Mouse (Mus musculus) CH12.LX (cell line): ENCODE measurements at regions not wholly inside any gene's neighbourhood (a gene's known extent, or its start where the extent isn't known, plus 50 kb on each side); places are given as distances from the start of the nearest gene placed in this dataset.

Source experiments
- DNase-seq: peaks from one replicate; pipeline ENCODE4 v3.0.0-alpha.2; 2013; ENCODE audit errors: extremely low read depth
- H3K27ac ChIP-seq: 2 replicates; pipeline ENCODE4 v1.5.1; 2012; ENCODE audit warnings: low read depth, mild to moderate bottlenecking, control low read depth, moderate library complexity; ENCODE audit not compliant: insufficient read depth
- H3K27me3 ChIP-seq: replicated peaks from 2 replicates; pipeline ENCODE3; 2012; ENCODE audit warnings: inconsistent platforms
- H3K36me3 ChIP-seq, 2 experiments: replicated peaks in 1 of 2; 2 replicates each; pipeline versions ENCODE3 to v1.6.1; 2012; ENCODE audit warnings: inconsistent platforms in 1 of 2, low read length in 1 of 2, mild to moderate bottlenecking in 1 of 2, mixed read lengths in 1 of 2, moderate library complexity in 1 of 2; ENCODE audit not compliant: control insufficient read depth in 1 of 2, insufficient read depth in 1 of 2
- H3K4me1 ChIP-seq, 2 experiments: 2 replicates each; pipeline ENCODE4 v1.6.1; 2012; ENCODE audit warnings: inconsistent platforms in 1 of 2, moderate library complexity in 1 of 2; ENCODE audit not compliant: insufficient read depth in 2 of 2, control insufficient read depth in 1 of 2
- H3K4me2 ChIP-seq: 2 replicates; pipeline ENCODE4 v1.6.1; 2012; ENCODE audit warnings: low read depth, mild to moderate bottlenecking, control low read depth; ENCODE audit not compliant: poor library complexity, insufficient read depth, severe bottlenecking
- H3K4me3 ChIP-seq, 3 experiments: fragments of 150-350 bp in 1 of 3; sonication (generic) in 1 of 3; replicated peaks in 1 of 3; 2 replicates each; pipeline versions ENCODE3 to v1.5.1; 2011 to 2012; ENCODE audit warnings: low read depth in 2 of 3, low read length in 2 of 3, mild to moderate bottlenecking in 2 of 3, moderate library complexity in 2 of 3, control low read depth in 1 of 3, improper control_type of control experiment in 1 of 3, inconsistent platforms in 1 of 3, mixed read lengths in 1 of 3; ENCODE audit not compliant: poor library complexity in 1 of 3
- H3K79me2 ChIP-seq: replicated peaks from 2 replicates; pipeline ENCODE4 v1.6.1; 2012; ENCODE audit warnings: mild to moderate bottlenecking, moderate library complexity; ENCODE audit not compliant: control insufficient read depth, poor library complexity, insufficient read depth, severe bottlenecking; ENCODE audit errors: extremely low read depth
- H3K9ac ChIP-seq: 2 replicates; pipeline ENCODE4 v1.6.1; 2012; ENCODE audit warnings: low read depth, mild to moderate bottlenecking, control low read depth, moderate library complexity; ENCODE audit not compliant: insufficient read depth
- H3K9me3 ChIP-seq: replicated peaks from 2 replicates; pipeline ENCODE3; 2012; ENCODE audit warnings: low read length, inconsistent platforms, mixed read lengths
- CTCF ChIP-seq, 2 experiments: IDR thresholded peaks in 1 of 2; conservative IDR thresholded peaks in 1 of 2; 2 replicates each; pipeline ENCODE4 v1.5.1; 2011 to 2012; ENCODE audit warnings: low read depth in 2 of 2, low read length in 2 of 2, improper control_type of control experiment in 1 of 2, inconsistent platforms in 1 of 2, mild to moderate bottlenecking in 1 of 2, moderate library complexity in 1 of 2
- E2F4 ChIP-seq: IDR thresholded peaks from 2 replicates; pipeline ENCODE4 v1.6.1; 2011; ENCODE audit warnings: low read depth, low read length, improper control_type of control experiment; ENCODE audit not compliant: insufficient replicate concordance
- ELF1 ChIP-seq: IDR thresholded peaks from 2 replicates; pipeline ENCODE4 v1.6.1; 2014; ENCODE audit warnings: low read depth, mild to moderate bottlenecking, inconsistent platforms, low read length, improper control_type of control experiment
- ETS1 ChIP-seq: conservative IDR thresholded peaks from 2 replicates; pipeline ENCODE4 v1.6.1; 2012; ENCODE audit warnings: low read depth, mild to moderate bottlenecking, inconsistent platforms, low read length, improper control_type of control experiment, moderate library complexity
- GABPA ChIP-seq: IDR thresholded peaks from 2 replicates; pipeline ENCODE4 v1.6.1; 2012; ENCODE audit warnings: low read depth, low read length, improper control_type of control experiment, inconsistent platforms; ENCODE audit not compliant: insufficient replicate concordance
- HCFC1 ChIP-seq: IDR thresholded peaks from 2 replicates; pipeline ENCODE4 v1.6.1; 2012; ENCODE audit warnings: low read depth, mild to moderate bottlenecking, inconsistent platforms, low read length, improper control_type of control experiment
- MAFK ChIP-seq: IDR thresholded peaks from 2 replicates; pipeline ENCODE4 v1.6.1; 2011; ENCODE audit warnings: low read length, improper control_type of control experiment; ENCODE audit not compliant: insufficient replicate concordance
- RAD21 ChIP-seq: IDR thresholded peaks from 2 replicates; pipeline ENCODE4 v1.6.1; 2011; ENCODE audit warnings: low read depth, mild to moderate bottlenecking, low read length, improper control_type of control experiment, moderate library complexity
- RCOR1 ChIP-seq: conservative IDR thresholded peaks from 2 replicates; pipeline ENCODE4 v1.6.1; 2012; ENCODE audit warnings: low read depth, mild to moderate bottlenecking, inconsistent platforms, low read length, improper control_type of control experiment
- SMC3 ChIP-seq: IDR thresholded peaks from 2 replicates; pipeline ENCODE4 v1.6.1; 2011; ENCODE audit warnings: low read depth, low read length, improper control_type of control experiment
- ZC3H11A ChIP-seq: IDR thresholded peaks from 2 replicates; pipeline ENCODE4 v1.6.1; 2012; ENCODE audit warnings: low read depth, mild to moderate bottlenecking, inconsistent platforms, low read length, improper control_type of control experiment
- ZKSCAN1 ChIP-seq: IDR thresholded peaks from 2 replicates; pipeline ENCODE4 v1.6.1; 2012; ENCODE audit warnings: low read depth, inconsistent platforms, low read length, improper control_type of control experiment, borderline replicate concordance
- ZMIZ1 ChIP-seq: IDR thresholded peaks from 2 replicates; pipeline ENCODE4 v1.6.1; 2012; ENCODE audit warnings: low read depth, mild to moderate bottlenecking, inconsistent platforms, low read length, improper control_type of control experiment
- dilution Hi-C: fragments of 300-500 bp; cut with MboI; formaldehyde crosslinking; loops from 2 replicates; pipeline ENCODE4 v1.14.3; 2020; ENCODE audit warnings: low sequenced_read_pairs; ENCODE audit not compliant: extremely low pct_unique_long_range_greater_than_20kb, extremely low pct_ligation_motif_present
- in situ Hi-C: fragments of 300-500 bp; cut with MboI; formaldehyde crosslinking; loops from 3 replicates; pipeline ENCODE4 v1.14.3; 2019; ENCODE audit warnings: low sequenced_read_pairs, low pct_ligation_motif_present, low pct_unique_long_range_greater_than_20kb, mixed read lengths

- no peak for DNase-seq
- H3K4me3 ChIP-seq: no peak overlapping the region
Observed at GRCm38 (mm10) chr11:57949067-57949466, 59.8 kb upstream of the Larp1 start.

GRCm38 (mm10) chr11:57947347-57947746, 61.5 kb upstream of the Larp1 start:
- TF ChIP-seq GABPA: no peak
- no peak for TF ChIP-seq ETS1
- H3K27me3 ChIP-seq: no peaks in the 10 kb centered on the region
- H3K4me2 ChIP-seq: no peak overlapping the region
- in situ Hi-C loops: loop anchor here (25.0 kb wide), 3 partner anchors 335 to 690 kb away; partner anchors contain the start of genes Olfr323 and Trim58
- no peaks in the 10 kb centered on the region for H3K9me3 ChIP-seq
- no peak overlapping the region for H3K4me3 ChIP-seq
- no peaks in the 10 kb centered on the region for H3K79me2 ChIP-seq
- peaks cover 8 to 22% of the 10 kb centered on the region in 2 experiments for H3K4me1 ChIP-seq
- no peak overlapping the region for H3K9ac ChIP-seq
- H3K36me3 ChIP-seq: no peaks in the 10 kb centered on the region
- dilution Hi-C loops: no loop called here
- no peak overlapping the region for H3K27ac ChIP-seq
- no peak for DNase-seq

More at GRCm38 (mm10) chr11:57949067-57949466, 59.8 kb upstream of the Larp1 start:
- H3K27ac ChIP-seq: no peak overlapping the region
- no peak overlapping the region for H3K9ac ChIP-seq
- TF ChIP-seq CTCF (conservative IDR thresholded peaks at IDR 0.05 in 1 of 2, IDR thresholded peaks at IDR 0.05 in 1 of 2; ENCODE audit: low read depth in 2 of 2, low read length in 2 of 2): no peak
- peak; percentile 26; the same call in 1 of the 2 replicates for TF ChIP-seq MAFK
- TF ChIP-seq, all 38 proteins: peak for 1
- peaks cover 14 to 39% of the 10 kb centered on the region in 2 experiments for H3K4me1 ChIP-seq
- H3K4me2 ChIP-seq: no peak overlapping the region
- in situ Hi-C loops (loop anchor here (25.0 kb wide), 3 partner anchors 337 to 688 kb away; partner anchors contain the start of genes Olfr323 and Trim58), dilution Hi-C loops (no loop called here)
- no peaks in the 10 kb centered on the region for H3K36me3 ChIP-seq
- no peaks in the 10 kb centered on the region for H3K79me2 ChIP-seq
- no peaks in the 10 kb centered on the region for H3K9me3 ChIP-seq
- H3K27me3 ChIP-seq: no peaks in the 10 kb centered on the region

GRCm38 (mm10) chr11:57934391-57934850, 74.4 kb upstream of the Larp1 start:
- H3K4me3 ChIP-seq: peak overlapping the region in 2 of 3 experiments; percentile 2 to 19
- DNase-seq: peak; percentile 89
- H3K4me1 ChIP-seq: peaks cover 0 to 10% of the 10 kb centered on the region in 2 experiments; a peak in 2 of 4 replicates
- no peaks in the 10 kb centered on the region for H3K36me3 ChIP-seq
- H3K9me3 ChIP-seq: peaks cover 2% of the 10 kb centered on the region
- H3K79me2 ChIP-seq: no peaks in the 10 kb centered on the region
- H3K27ac ChIP-seq: no peak overlapping the region
- dilution Hi-C loops: no loop called here
- peak overlapping the region; percentile 1; the same call in 1 of the 2 replicates for H3K9ac ChIP-seq
- peaks cover 39% of the 10 kb centered on the region for H3K27me3 ChIP-seq
- peak overlapping the region; percentile 18 for H3K4me2 ChIP-seq
- no peak for TF ChIP-seq ZMIZ1
- TF ChIP-seq HCFC1: 0 out of 2 replicates have a peak, but pooled peaks have one; percentile 21
- TF ChIP-seq ZC3H11A: peak; percentile 66
- peak; percentile 95 for TF ChIP-seq SMC3
- peak; percentile 99 for TF ChIP-seq RAD21
- TF ChIP-seq ZKSCAN1: no peak
- TF ChIP-seq RCOR1: no peak
- no peak for TF ChIP-seq ELF1
- peak; percentile 94 to 98 for TF ChIP-seq CTCF (conservative IDR thresholded peaks at IDR 0.05 in 1 of 2, IDR thresholded peaks at IDR 0.05 in 1 of 2; ENCODE audit: low read depth in 2 of 2, low read length in 2 of 2)
- no peak for TF ChIP-seq E2F4
- in situ Hi-C loops: loop anchor here (5.0 to 25.0 kb wide), 4 partner anchors 112 to 703 kb away; partner anchors contain the start of genes Olfr323 and Trim58
